Mouse (Mus musculus) liver, postnatal 0 days (tissue): ENCODE results near the gene Mycn.

ENCODE experiments used
- CTCF ChIP-seq: sonication (generic); IDR thresholded peaks from 2 replicates; pipeline ENCODE4 v1.5.1; 2016; ENCODE audit warnings: antibody characterized with exemption, low read depth
- EP300 ChIP-seq: IDR thresholded peaks from 2 replicates; pipeline ENCODE4 v1.6.1; 2016; ENCODE audit warnings: antibody characterized with exemption, low read depth, mild to moderate bottlenecking

GRCm38 (mm10) chr12:12947606-12948005 is 5.9 kb upstream of the Mycn start:
- TF ChIP-seq EP300 = no peak
- no peak for TF ChIP-seq CTCF
